Mouse (Mus musculus) bone marrow macrophage, adult 2 months (primary cell): ENCODE data around the gene Gm5129. TPM values are rescaled to one million over a fixed set of nuclear protein-coding genes. Genes with fewer than 3 reads are reported as not detected.
"Not testable (repeated sequence)": the region's sequence is repeated elsewhere in the genome, so short reads cannot be mapped to it uniquely, and the experiment has no call there.

Experiments used
- H3K27ac ChIP-seq: 2 replicates; pipeline ENCODE4 v1.5.1; 2012; ENCODE audit warnings: low read depth, low read length; ENCODE audit not compliant: insufficient read depth
- H3K4me1 ChIP-seq: 2 replicates; pipeline ENCODE4 v1.6.1; 2012; ENCODE audit warnings: low read length; ENCODE audit not compliant: control insufficient read depth, insufficient read depth
- H3K4me3 ChIP-seq: 2 replicates; pipeline ENCODE4 v1.5.1; 2012; ENCODE audit warnings: mild to moderate bottlenecking, low read length, moderate library complexity; ENCODE audit not compliant: insufficient read depth
- CTCF ChIP-seq: IDR thresholded peaks from 2 replicates; pipeline ENCODE4 v1.5.1; 2012; ENCODE audit warnings: low read depth, mild to moderate bottlenecking, low read length, moderate library complexity
- POLR2A ChIP-seq: IDR thresholded peaks from 2 replicates; pipeline ENCODE4 v1.6.1; 2012; ENCODE audit warnings: mild to moderate bottlenecking, low read depth, low read length, borderline replicate concordance
- polyA plus RNA-seq: library from polyadenylated mRNA; stranded (reverse); fragments of >200 nt; gene quantifications from 2 replicates; pipeline ENCODE4 v1.2.4, GENCODE M21; 2012; ENCODE audit not compliant: missing spikeins, insufficient read depth, insufficient read length

Gene Gm5129
- polyA plus RNA-seq, 1 experiment: not detected

DNA sequence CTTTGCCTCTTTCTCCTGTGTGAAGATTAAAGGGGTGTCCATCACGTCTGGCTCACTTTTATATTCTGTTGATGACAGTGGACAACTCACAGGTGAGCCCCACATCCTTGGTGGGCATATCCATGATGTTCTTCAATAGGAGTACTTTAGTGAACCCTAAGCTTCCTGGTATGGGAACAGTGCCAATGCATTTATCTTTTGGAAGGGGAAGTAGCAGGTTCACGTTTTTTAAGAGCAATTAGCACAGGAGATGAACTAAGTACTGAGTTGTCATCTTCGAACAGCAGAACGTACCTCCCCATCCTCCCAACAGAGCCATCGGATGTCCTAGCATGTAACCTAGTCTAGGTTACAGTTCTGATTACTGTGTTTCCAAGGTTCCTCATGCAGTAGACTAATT lies 23.6 kb upstream of the Gm5129 start:
- Histone ChIP-seq H3K27ac (no peak overlapping the region), H3K4me1 (peaks cover 9% of the 10 kb centered on the region; the same call in 1 of the 2 replicates), H3K4me3 (no peak overlapping the region)
- TF ChIP-seq CTCF (no peak), POLR2A (no peak)

DNA sequence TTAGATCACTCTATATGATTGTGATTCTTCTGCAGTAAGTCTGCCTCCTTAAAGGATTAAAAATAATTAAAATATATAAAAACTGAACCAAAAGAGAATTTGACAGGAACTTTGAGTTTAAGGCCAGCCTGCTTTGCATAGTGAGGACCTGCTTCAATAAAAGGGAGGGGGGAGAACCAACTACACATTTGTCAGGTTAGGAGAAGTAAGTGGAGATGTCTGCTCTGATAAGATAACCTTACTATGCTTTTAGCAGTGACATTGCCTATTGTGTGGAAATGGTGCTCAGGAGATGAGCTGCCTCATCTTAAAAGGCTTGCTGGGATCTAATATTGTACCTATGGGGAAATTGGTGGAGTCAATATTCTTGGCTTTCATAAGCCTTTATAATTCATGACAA lies 17.2 kb upstream of the Gm5129 start:
- no peak overlapping the region for H3K4me3 ChIP-seq
- H3K4me1 ChIP-seq: peaks cover 9% of the 10 kb centered on the region; the same call in 1 of the 2 replicates
- H3K27ac ChIP-seq: no peak overlapping the region
- TF ChIP-seq CTCF (no peak), POLR2A (no peak)

DNA sequence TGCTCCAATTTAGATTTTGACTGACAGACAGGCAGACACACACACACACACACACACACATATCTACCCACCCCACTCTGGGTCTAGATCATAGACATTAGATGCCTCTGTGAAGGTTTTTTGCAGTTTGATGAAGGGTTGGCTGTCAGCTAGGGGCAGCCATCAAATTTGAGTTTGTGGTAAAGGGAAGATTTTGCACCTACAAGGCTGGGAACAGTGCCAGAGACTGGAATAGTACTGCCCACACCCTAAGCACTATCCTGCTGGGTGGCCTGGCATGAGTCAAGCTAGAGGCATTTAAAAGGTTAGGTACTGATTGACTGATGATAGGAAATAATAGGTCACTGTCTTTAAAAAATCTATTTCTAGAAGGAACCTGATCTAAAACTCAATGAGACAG lies 15.6 kb upstream of the Gm5129 start:
- TF ChIP-seq CTCF: no peak
- no peak overlapping the region for H3K27ac ChIP-seq
- H3K4me1 ChIP-seq: peaks cover 4% of the 10 kb centered on the region; the same call in 1 of the 2 replicates
- no peak overlapping the region for H3K4me3 ChIP-seq

DNA sequence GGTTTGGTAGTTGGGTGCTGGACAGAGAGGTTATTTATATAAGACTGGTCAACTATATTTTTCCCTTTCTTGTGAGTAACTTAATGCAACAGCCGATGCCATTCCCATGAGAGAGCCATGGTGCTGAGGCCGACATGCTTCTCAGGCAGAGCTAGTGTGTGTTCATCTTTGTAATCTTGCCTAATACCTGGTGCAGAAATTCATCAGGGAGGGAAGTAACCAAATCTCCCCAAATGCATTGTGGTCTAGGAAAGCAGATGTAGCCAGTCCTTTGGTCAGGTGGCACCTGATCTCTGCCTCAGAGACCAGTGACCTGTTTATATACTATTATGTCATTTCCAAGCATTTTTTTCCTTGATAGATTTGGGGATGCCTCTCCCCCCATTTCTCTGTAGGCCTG lies 11.9 kb upstream of the Gm5129 start:
- TF ChIP-seq POLR2A (no peak), CTCF (no peak)
- peaks cover 3% of the 10 kb centered on the region; the same call in 1 of the 2 replicates for H3K4me1 ChIP-seq

DNA sequence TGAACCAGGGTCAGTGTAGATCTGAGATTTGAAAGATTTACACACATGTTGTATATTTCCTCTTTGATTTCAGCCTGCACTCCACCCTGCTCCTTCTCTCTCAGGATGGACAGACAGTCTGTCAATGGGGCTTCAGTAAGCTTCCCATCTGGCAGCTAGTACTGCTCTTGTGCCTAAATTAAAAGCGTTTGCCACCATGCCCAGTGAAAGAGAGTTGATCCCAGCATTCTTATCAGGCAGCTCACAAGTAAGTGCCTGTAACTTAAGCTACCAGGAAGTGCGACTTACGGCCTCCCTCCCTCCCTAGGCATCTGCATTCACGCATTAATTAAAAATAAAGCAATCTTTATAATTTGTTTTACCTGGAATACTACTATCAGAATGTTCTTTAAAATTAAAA lies 5.4 kb upstream of the Gm5129 start:
- H3K4me3 ChIP-seq: no peak overlapping the region
- H3K27ac ChIP-seq: no peak overlapping the region
- peaks cover 28% of the 10 kb centered on the region for H3K4me1 ChIP-seq
- TF ChIP-seq CTCF (no peak), POLR2A (no peak)

More for the DNA sequence above, 11.9 kb upstream of the Gm5129 start:
- H3K4me3 ChIP-seq: no peak overlapping the region
- H3K27ac ChIP-seq: no peak overlapping the region

DNA sequence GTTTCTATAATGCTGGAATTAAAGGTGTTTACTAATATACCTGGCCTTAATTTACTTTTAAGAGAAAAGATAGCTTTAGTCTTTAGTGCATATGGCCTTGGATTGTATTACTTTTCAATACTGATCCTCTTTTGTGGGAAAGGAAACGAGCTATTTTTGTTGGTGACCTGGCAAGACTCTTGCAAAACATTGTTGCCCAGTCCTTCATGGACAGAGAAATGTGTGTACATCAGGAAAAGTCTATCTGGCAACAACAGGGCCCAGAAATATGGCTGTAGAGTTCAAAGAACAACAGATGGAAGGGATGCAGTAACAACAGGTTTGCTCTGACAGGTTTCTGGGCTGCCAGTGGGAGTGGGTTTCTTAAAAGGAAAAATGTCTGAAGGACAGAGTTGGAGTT lies 4.9 kb upstream of the Gm5129 start:
- Histone ChIP-seq H3K4me3 (no peak overlapping the region), H3K27ac (no peak overlapping the region), H3K4me1 (peaks cover 28% of the 10 kb centered on the region)
- TF ChIP-seq POLR2A (no peak), CTCF (no peak)

DNA sequence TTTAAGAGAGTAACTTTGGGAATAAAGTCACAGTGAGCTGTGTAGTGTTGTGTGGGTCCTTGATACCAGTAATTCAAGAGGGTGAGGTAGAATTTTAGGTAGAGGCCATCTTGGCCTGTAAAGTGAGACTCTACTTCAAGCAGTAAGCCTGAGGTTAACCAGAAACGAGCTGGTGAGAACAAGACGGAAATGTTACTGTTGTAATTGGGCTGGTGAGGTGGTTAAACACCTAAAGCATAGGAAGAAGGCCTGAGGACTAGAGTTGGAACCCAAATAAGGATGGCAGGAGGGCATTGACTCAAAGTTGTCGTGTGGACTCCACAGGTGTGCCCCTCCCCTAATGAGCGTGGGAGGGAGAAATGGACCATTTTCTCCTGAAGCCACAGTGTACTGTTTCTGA lies 2.3 kb upstream of the Gm5129 start:
- Histone ChIP-seq H3K27ac (no peak overlapping the region), H3K4me1 (peaks cover 33% of the 10 kb centered on the region), H3K4me3 (no peak overlapping the region)
- TF ChIP-seq CTCF: no peak
- TF ChIP-seq POLR2A: no peak

DNA sequence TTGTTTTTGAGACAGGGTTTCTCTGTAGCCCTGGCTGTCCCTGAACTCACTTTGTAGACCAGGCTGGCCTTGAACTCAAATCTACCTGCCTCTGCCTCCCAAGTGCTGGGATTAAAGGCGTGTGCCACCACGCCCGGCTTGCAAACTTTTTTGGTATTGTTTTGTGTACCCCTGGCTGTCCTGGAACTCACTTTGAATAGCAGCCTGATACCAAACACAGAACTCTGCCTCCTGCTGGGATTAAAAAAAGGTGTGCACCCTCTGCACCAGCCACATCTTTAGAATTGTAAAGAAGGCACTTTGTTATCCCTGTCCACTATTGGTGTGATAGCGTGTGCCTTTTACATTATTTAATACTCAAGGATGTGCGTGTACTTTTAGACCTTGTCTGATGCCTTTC lies 1.7 kb upstream of the Gm5129 start:
- Histone ChIP-seq H3K4me3 (peak overlapping the region; percentile 87), H3K27ac (no peak overlapping the region), H3K4me1 (peaks cover 33% of the 10 kb centered on the region)
- TF ChIP-seq POLR2A (no peak), CTCF (no peak)

DNA sequence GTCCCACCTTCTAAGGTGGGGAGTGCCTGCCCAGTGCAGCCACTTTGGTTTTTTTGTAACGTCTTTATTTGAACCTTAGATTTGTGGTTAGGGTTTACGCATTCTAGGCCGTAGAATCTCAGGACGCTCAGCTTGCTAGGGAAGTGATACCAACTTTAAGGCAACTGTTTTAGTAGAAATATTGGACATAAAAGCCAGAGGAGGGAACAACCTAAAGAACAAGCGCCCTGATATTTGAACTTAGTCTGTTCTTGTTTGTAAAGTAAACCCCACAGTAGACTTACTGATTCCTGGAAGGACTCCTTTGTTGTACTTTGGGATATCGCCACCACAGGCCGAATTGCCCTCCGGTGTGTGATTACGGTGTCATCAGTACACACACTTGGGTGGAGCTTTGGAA lies 1.2 kb upstream of the Gm5129 start:
- Histone ChIP-seq H3K27ac (peak overlapping the region; percentile 94; the same call in 1 of the 2 replicates), H3K4me3 (peak overlapping the region; percentile 87), H3K4me1 (peaks cover 38% of the 10 kb centered on the region)
- TF ChIP-seq POLR2A (no peak), CTCF (no peak)

DNA sequence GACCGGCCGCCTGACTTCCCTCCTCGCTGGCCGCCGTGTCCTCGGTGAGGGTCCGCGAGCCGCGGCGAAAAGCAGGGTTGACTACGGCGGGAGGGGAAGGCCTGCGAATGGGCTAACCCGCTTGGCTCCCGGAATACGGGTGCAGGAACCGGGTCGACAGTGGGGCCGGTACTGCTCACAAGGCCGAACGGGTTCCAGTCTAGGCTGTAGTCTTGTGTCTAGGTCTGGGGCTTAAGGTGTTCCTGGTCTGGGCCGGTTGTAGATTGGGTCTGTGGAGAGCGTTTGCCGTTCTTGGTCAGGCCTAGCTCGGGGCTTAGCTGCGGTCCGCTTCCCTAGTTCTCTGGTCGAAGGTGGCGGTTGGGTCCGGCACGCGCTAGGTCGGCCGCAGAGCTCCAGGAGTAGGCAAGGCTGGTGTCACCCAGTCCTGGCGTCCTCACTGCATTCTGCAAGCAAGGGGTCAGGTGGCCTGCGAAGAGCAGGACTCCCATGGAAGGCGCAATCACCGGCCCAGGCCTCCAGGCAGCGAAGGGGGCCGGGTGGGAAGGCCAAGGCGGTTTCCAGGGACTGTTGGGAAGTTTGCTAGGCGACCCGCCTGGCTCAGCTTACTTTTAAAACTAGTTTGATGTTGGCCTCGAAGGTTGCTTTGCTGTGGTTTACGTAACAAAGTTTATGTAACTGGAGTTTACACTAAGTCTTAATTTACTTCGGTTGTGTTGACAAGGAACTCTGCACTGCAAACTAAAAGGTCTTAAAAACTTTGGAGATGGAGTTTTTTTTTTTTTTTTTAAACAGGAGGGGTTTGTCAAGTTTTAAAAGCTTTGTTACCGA lies 551 bp upstream of the Gm5129 start:
- peaks cover 42% of the 10 kb centered on the region for H3K4me1 ChIP-seq
- TF ChIP-seq CTCF (no peak), POLR2A (no peak)
- H3K4me3 ChIP-seq: peak overlapping the region; percentile 87
- peak overlapping the region; percentile 94 for H3K27ac ChIP-seq

DNA sequence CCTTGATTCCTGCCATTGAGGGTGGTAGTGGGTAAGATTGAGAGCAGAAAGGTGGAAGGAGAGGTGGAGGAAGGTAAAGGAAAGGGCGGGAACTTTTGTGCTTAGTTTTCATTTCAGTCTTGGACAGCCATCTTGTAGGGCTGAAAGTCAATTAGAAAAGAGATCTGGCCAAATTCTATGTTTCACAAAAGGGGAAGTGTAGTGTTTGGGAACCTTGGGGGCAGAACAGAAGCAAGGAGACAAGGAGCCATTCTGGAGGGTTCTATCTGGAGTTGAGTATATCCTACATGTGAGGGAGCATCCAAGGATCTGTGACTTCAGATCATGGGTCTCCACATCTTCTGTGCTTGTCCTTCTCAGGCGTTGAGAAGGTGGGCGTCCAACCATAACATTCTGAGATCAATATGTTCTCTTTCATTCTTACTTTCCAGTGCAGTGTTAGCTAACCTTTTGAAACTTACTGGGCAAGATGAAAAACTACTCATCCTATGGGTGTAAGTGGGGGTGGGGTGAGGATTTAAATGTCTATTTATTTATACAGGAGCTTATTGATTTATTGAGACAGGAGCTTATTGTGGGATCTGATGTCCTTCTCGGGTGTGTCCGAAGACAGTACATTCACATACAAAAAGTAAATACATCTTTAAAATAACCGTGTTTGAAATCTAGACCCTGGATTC lies 765 bp downstream of the Gm5129 start:
- Histone ChIP-seq H3K27ac (peak overlapping the region; percentile 94), H3K4me3 (peak overlapping the region; percentile 87), H3K4me1 (peaks cover 39% of the 10 kb centered on the region)
- no peak for TF ChIP-seq POLR2A

DNA sequence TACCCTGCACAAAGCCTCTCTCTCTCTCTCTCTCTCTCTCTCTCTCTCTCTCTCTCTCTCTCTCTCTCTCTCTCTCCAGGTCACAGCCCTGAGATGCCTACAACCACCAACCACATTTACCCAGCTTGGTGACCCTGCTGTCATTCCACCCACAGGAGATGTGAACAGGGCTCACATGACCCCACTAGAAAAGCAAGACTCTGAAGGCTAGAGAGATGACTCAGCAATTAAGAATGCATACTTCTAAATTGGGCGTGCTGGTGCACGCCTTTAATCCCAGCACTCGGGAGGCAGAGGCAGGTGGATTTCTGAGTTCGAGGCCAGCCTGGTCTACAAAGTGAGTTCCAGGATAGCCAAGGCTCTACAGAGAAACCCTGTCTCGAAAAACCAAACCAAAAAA lies 9.7 kb downstream of the Gm5129 start:
- H3K4me3 ChIP-seq, H3K27ac ChIP-seq: not testable (repeated sequence)
- peaks cover 13% of the 10 kb centered on the region for H3K4me1 ChIP-seq
